Mouse (Mus musculus) embryonic facial prominence, embryonic 14.5 days (tissue): ENCODE data around the gene Sfrp2. TPM values are rescaled to one million over a fixed set of nuclear protein-coding genes. Genes with fewer than 3 reads are reported as not detected.

Source experiments
- polyA plus RNA-seq: library from polyadenylated mRNA; unstranded; fragments of >200 nt; fragmentation: Nextera tagmentation; extraction: Ambion mirVana; gene quantifications from 2 replicates; pipeline ENCODE4 v1.2.1, GENCODE M21; 2014

The Sfrp2 gene
- polyA plus RNA-seq, 1 experiment from 2014 or later = 605 TPM

Other genes with a start within 250 kb of the Sfrp2 start
- 6.8 and 8.0 TPM in 2 replicates for gene Tlr2, start 75.4 kb downstream of the Sfrp2 start, polyA plus RNA-seq